Mouse (Mus musculus): ENCODE results near the gene Cpeb1.
A peak's percentile ranks its signal among the peaks of the same experiment; 100 is the strongest.

Gene Cpeb1

GRCm38 (mm10) chr7:81326043-81326442, 129.2 kb downstream of the Cpeb1 start:
- DNase-seq, result no peak

DNA sequence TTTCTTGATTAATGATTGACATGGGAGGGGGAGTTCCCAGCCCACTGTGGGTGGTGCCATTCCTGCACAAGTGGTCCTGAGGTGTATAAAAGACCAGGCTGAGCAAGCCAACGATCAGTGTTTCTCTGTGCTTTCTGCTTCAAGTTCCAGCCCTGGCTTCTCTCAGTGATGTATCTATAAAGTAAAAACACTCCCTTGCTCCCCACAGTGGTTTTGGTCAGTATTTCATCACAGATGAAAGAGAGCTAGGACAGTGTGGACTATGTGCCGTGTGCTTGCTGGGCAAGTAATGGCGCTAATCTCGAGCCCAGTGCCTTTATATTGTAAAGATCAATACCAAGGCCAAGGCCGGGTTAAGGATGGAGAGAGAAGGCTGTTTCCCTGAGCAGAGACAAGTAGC, 133.5 kb downstream of the Cpeb1 start:
- no peak for DNase-seq

DNA sequence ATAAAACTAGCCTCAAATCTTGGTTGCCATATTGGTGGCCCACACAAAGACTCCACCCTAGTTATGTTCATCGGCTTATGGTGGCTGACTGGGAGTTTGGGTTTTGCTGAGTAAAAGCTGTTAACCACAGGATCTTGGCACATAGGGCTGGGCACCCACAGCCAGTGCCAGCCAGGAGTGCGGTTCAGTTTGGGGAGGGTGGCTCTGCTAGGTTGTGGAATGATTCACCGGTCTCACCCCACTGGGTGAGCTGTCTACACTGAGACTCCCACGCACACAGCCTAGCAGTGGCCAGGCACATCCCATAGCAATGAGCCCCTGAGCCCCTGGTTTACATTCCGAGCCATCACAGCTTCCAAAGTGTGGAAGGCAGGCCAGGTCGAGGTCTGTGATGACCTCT, 135.5 kb downstream of the Cpeb1 start:
- DNase-seq, result no peak

- DNase-seq, result no peak
These were observed 139.7 kb downstream of the Cpeb1 start for GRCm38 (mm10) chr7:81315583-81315982.

- DNase-seq, result no peak
These were observed 143.7 kb downstream of the Cpeb1 start for GRCm38 (mm10) chr7:81311581-81311980.

- no peak for DNase-seq
These were observed 144.1 kb downstream of the Cpeb1 start for GRCm38 (mm10) chr7:81311130-81311529.

GRCm38 (mm10) chr7:81309247-81309646, 146.0 kb downstream of the Cpeb1 start:
- no peak for DNase-seq

DNA sequence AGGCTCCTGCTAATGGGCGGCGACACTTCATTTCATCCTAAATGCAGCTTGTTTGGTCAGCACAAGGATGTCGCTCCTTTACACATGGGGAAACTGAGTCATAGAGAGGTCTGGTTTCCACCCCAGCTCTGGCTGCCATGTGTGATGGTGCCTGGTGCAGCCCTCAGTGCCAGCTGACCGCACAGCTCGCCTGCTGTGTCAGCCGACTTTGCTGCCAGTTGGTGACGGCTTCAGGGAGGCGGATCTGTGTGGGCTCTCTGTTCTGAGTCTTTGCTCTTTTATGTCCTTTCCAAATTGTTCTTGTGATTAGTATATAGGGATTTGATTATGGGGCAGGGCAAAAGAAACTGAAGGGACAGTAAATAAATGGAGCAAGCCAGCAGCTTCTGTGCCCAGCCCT, 147.5 kb downstream of the Cpeb1 start:
- peak; percentile 84 for DNase-seq

DNA sequence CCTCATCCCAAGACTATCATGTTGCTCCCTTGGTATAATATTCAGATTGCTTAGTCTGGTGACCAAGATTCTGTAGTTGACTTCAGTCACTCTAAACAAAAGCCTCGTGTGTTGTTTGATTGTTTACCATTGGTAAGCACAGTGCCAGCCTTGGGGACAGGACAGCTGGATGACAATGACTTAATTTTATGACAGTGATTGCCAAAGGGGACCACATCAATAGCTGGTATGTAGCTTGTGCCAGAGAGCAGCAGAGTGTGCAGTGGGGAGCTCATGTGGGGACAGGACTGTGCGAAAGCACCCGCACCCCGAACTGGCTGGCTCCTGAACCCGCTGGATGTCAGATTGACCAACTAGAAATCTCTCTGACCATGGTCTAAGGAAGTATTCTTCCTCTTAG, 150.6 kb downstream of the Cpeb1 start:
- DNase-seq, result peak; percentile 82

DNA sequence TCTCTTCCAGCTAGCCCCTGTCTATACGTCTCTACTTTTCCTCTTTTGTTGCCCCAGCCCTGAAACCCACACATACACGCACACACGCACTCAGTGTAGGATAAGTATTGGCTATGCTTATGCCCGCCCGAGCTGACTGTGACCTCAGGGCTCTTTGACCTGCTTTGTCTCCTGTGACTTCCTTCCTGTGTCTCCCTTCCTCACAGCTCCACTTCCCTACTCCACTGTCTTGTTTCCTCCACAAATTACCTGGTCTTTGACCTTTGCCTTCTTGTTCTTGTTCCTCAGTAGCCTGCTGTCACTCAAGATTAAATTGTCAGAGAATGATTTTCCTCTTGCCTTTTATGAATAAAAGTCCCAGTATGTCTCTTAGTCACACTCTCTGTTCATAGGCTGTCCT, 151.2 kb downstream of the Cpeb1 start:
- DNase-seq, result no peak

DNA sequence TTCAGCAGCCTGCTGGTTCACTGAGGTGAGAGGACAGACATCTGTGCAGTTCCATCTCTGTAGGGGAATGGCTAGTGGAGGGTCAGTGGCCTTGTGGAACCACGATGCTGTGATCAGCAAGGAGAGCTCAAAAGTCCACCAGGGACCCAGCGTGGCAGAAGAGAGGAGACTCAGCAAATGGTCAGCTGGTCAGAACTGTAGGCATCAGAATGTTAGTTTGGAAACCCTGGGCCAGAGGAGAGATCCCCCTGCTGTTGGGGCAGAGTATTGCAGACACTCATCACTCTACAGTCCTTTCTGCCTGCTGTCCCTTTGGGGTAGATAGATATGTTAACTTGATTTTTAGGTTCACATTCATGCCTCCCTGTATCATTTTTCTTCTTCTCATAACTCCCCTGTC, 151.6 kb downstream of the Cpeb1 start:
- no peak for DNase-seq

- DNase-seq, result no peak
These were observed 153.9 kb downstream of the Cpeb1 start for GRCm38 (mm10) chr7:81301323-81301722.

DNA sequence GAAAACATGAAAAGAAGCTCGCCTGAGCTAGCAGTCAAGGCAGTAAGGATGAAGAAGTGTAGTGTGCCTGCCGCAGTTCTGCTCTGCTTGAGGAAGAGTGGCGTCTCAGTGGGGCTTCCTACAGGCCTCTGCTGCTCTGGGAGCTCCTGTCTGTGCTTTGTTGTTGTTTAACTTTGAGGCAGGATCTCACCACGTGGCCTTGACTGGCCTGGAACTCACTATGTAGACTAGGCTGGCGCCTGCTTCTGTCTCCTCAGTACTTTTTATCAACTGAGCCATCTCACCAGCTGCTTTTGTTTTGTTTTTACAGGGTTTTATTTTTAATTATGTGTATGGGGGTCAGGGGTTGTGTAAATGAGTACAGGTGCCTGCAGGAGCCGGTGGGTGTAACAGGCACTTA, 157.1 kb downstream of the Cpeb1 start:
- no peak for DNase-seq
